Mouse (Mus musculus) embryonic facial prominence, embryonic 15.5 days (tissue): ENCODE results near the gene Rrn3. TPM values are rescaled to one million over a fixed set of nuclear protein-coding genes. Genes with fewer than 3 reads are reported as not detected.
A peak's percentile ranks its signal among the peaks of the same experiment; 100 is the strongest.
"Not testable (repeated sequence)": the region's sequence is repeated elsewhere in the genome, so short reads cannot be mapped to it uniquely, and the experiment has no call there.

Source experiments
- ATAC-seq: fragments of 200-750 bp; cut with Nextera tagmentation; 2 replicates; pipeline ENCODE4 v1.8.0; 2017; ENCODE audit warnings: low read depth, moderate TSS enrichment; ENCODE audit not compliant: insufficient number of reproducible peaks, low FRiP score, low TSS enrichment
- H3K27ac ChIP-seq: fragments of 300-500 bp; sonication (generic); replicated peaks from 2 replicates; pipeline ENCODE4 v1.5.1; 2015; ENCODE audit warnings: mild to moderate bottlenecking, inconsistent platforms
- H3K27me3 ChIP-seq: fragments of 300-500 bp; sonication (generic); 2 replicates; pipeline ENCODE4 v1.6.1; 2015; ENCODE audit warnings: inconsistent platforms
- H3K36me3 ChIP-seq: fragments of 300-500 bp; sonication (generic); 2 replicates; pipeline ENCODE4 v1.6.1; 2015; ENCODE audit warnings: mild to moderate bottlenecking, inconsistent platforms
- H3K4me1 ChIP-seq: fragments of 300-500 bp; sonication (generic); 2 replicates; pipeline ENCODE4 v1.6.1; 2015; ENCODE audit warnings: inconsistent platforms
- H3K4me2 ChIP-seq: fragments of 300-500 bp; sonication (generic); replicated peaks from 2 replicates; pipeline ENCODE4 v1.6.1; 2015; ENCODE audit warnings: mild to moderate bottlenecking, inconsistent platforms
- H3K4me3 ChIP-seq: fragments of 300-500 bp; sonication (generic); replicated peaks from 2 replicates; pipeline ENCODE4 v1.5.1; 2015; ENCODE audit warnings: mild to moderate bottlenecking, inconsistent platforms
- H3K9ac ChIP-seq: fragments of 300-500 bp; sonication (generic); 2 replicates; pipeline ENCODE4 v1.6.1; 2015; ENCODE audit warnings: inconsistent platforms
- H3K9me3 ChIP-seq: fragments of 300-500 bp; sonication (generic); replicated peaks from 2 replicates; pipeline ENCODE4 v1.6.1; 2016; ENCODE audit warnings: inconsistent platforms
- WGBS: fragments of 180-500 bp; shearing (Covaris S2); methylation state at CpG from one replicate; pipeline ENCODE4 v1.1.7; 2015; 5-methylcytosine and 5-hydroxymethylcytosine counted together
- polyA plus RNA-seq: library from polyadenylated mRNA; unstranded; fragments of >200 nt; fragmentation: Nextera tagmentation; extraction: Ambion mirVana; gene quantifications from 2 replicates; pipeline ENCODE4 v1.2.1, GENCODE M21; 2015

Gene Rrn3
- polyA plus RNA-seq, 1 experiment from 2014 or later = 59.6 TPM

GRCm38 (mm10) chr16:13753986-13754385, 26.5 kb upstream of the Rrn3 start:
- ATAC-seq = no peak
- Histone ChIP-seq H3K4me2 (peak overlapping the region; percentile 96), H3K27ac (no peak overlapping the region), H3K9me3 (no peaks in the 10 kb centered on the region), H3K9ac (no peak overlapping the region), H3K36me3 (no peaks in the 10 kb centered on the region), H3K4me3 (peak overlapping the region; percentile 70), H3K27me3 (no peaks in the 10 kb centered on the region), H3K4me1 (no peaks in the 10 kb centered on the region)
- WGBS = 52% methylated on average over 8 of the region's 8 CpGs

GRCm38 (mm10) chr16:13754400-13755190, 25.9 kb upstream of the Rrn3 start:
- Histone ChIP-seq H3K4me2 (peak overlapping the region; percentile 96), H3K9ac (peak overlapping the region; percentile 50), H3K9me3 (no peaks in the 10 kb centered on the region), H3K4me3 (peak overlapping the region; percentile 70), H3K36me3 (no peaks in the 10 kb centered on the region), H3K27ac (peak overlapping the region; percentile 55; the same call in 1 of the 2 replicates), H3K4me1 (no peaks in the 10 kb centered on the region), H3K27me3 (no peaks in the 10 kb centered on the region)
- peak; percentile 95 for ATAC-seq
- 1% methylated on average over 65 of the region's 65 CpGs for WGBS

- Histone ChIP-seq H3K4me1 (no peaks in the 10 kb centered on the region), H3K27ac (no peak overlapping the region), H3K4me2 (no peak overlapping the region), H3K4me3 (no peak overlapping the region), H3K36me3 (no peaks in the 10 kb centered on the region), H3K27me3 (no peaks in the 10 kb centered on the region), H3K9me3 (no peaks in the 10 kb centered on the region), H3K9ac (no peak overlapping the region)
- WGBS = 93% methylated on average over 2 of the region's 2 CpGs
- no peak for ATAC-seq
These were observed 22.7 kb upstream of the Rrn3 start for GRCm38 (mm10) chr16:13757823-13758222.

GRCm38 (mm10) chr16:13762807-13763206, 17.7 kb upstream of the Rrn3 start:
- not testable (repeated sequence) for H3K27ac ChIP-seq, H3K4me2 ChIP-seq, ATAC-seq, H3K4me3 ChIP-seq, H3K36me3 ChIP-seq, H3K27me3 ChIP-seq, H3K4me1 ChIP-seq, H3K9ac ChIP-seq, H3K9me3 ChIP-seq
- 75% methylated on average over 1 of the region's 1 CpGs for WGBS

- ATAC-seq = no peak
- H3K4me2 ChIP-seq = no peak overlapping the region
- no peak overlapping the region for H3K4me3 ChIP-seq
- WGBS = 86% methylated on average over 3 of the region's 3 CpGs
- no peaks in the 10 kb centered on the region for H3K36me3 ChIP-seq
- H3K9me3 ChIP-seq = no peaks in the 10 kb centered on the region
- H3K27ac ChIP-seq = no peak overlapping the region
- no peaks in the 10 kb centered on the region for H3K27me3 ChIP-seq
- no peaks in the 10 kb centered on the region for H3K4me1 ChIP-seq
- no peak overlapping the region for H3K9ac ChIP-seq
These were observed 16.0 kb upstream of the Rrn3 start for GRCm38 (mm10) chr16:13764519-13764918.

GRCm38 (mm10) chr16:13766367-13766766, 14.1 kb upstream of the Rrn3 start:
- H3K4me3 ChIP-seq = no peak overlapping the region
- no peaks in the 10 kb centered on the region for H3K27me3 ChIP-seq
- no peak overlapping the region for H3K27ac ChIP-seq
- ATAC-seq = no peak
- no peaks in the 10 kb centered on the region for H3K9me3 ChIP-seq
- H3K4me1 ChIP-seq = no peaks in the 10 kb centered on the region
- H3K36me3 ChIP-seq = no peaks in the 10 kb centered on the region
- H3K4me2 ChIP-seq = no peak overlapping the region
- H3K9ac ChIP-seq = no peak overlapping the region

- 73% methylated on average over 4 of the region's 4 CpGs for WGBS
- ATAC-seq, H3K27ac ChIP-seq, H3K27me3 ChIP-seq, H3K4me3 ChIP-seq, H3K36me3 ChIP-seq, H3K9ac ChIP-seq, H3K9me3 ChIP-seq, H3K4me1 ChIP-seq, H3K4me2 ChIP-seq: not testable (repeated sequence)
These were observed 8.9 kb upstream of the Rrn3 start for GRCm38 (mm10) chr16:13771603-13772002.

GRCm38 (mm10) chr16:13772051-13772450, 8.5 kb upstream of the Rrn3 start:
- not testable (repeated sequence) for H3K4me3 ChIP-seq, H3K27me3 ChIP-seq, H3K4me1 ChIP-seq, H3K4me2 ChIP-seq, H3K27ac ChIP-seq, H3K36me3 ChIP-seq, H3K9me3 ChIP-seq, ATAC-seq, H3K9ac ChIP-seq
- WGBS = 84% methylated on average over 5 of the region's 5 CpGs

- not testable (repeated sequence) for H3K4me2 ChIP-seq, H3K9me3 ChIP-seq, H3K27me3 ChIP-seq, H3K27ac ChIP-seq, H3K9ac ChIP-seq, H3K36me3 ChIP-seq, H3K4me1 ChIP-seq, H3K4me3 ChIP-seq, ATAC-seq
- 86% methylated on average over 2 of the region's 2 CpGs for WGBS
These were observed 6.5 kb upstream of the Rrn3 start for GRCm38 (mm10) chr16:13774011-13774410.

- H3K4me2 ChIP-seq, H3K4me1 ChIP-seq, H3K9me3 ChIP-seq, H3K4me3 ChIP-seq, H3K36me3 ChIP-seq, H3K9ac ChIP-seq, H3K27ac ChIP-seq, ATAC-seq, H3K27me3 ChIP-seq: not testable (repeated sequence)
- 85% methylated on average over 3 of the region's 3 CpGs for WGBS
These were observed 5.9 kb upstream of the Rrn3 start for GRCm38 (mm10) chr16:13774651-13775050.

GRCm38 (mm10) chr16:13781216-13781615, 708 bp downstream of the Rrn3 start:
- WGBS = 23% methylated on average over 8 of the region's 8 CpGs
- Histone ChIP-seq H3K27ac (no peak overlapping the region), H3K9me3 (no peaks in the 10 kb centered on the region), H3K36me3 (peaks cover 21% of the 10 kb centered on the region), H3K4me2 (peak overlapping the region; percentile 67), H3K4me3 (peak overlapping the region; percentile 88), H3K9ac (peak overlapping the region; percentile 93; the same call in 1 of the 2 replicates), H3K27me3 (no peaks in the 10 kb centered on the region), H3K4me1 (peaks cover 18% of the 10 kb centered on the region)
- ATAC-seq = no peak

- H3K36me3 ChIP-seq = peaks cover 63% of the 10 kb centered on the region
- H3K9ac ChIP-seq = no peak overlapping the region
- peaks cover 12% of the 10 kb centered on the region for H3K4me1 ChIP-seq
- H3K4me3 ChIP-seq = no peak overlapping the region
- no peak for ATAC-seq
- H3K4me2 ChIP-seq = no peak overlapping the region
- no peaks in the 10 kb centered on the region for H3K9me3 ChIP-seq
- no peak overlapping the region for H3K27ac ChIP-seq
- H3K27me3 ChIP-seq = no peaks in the 10 kb centered on the region
- WGBS = 72% methylated on average over 3 of the region's 3 CpGs
These were observed 5.4 kb downstream of the Rrn3 start for GRCm38 (mm10) chr16:13785932-13786331.
